Mouse (Mus musculus) Patski (cell line): ENCODE results near the gene Amigo2. TPM values are rescaled to one million over a fixed set of nuclear protein-coding genes. Genes with fewer than 3 reads are reported as not detected.

Experiments used
- ATAC-seq: fragments of 100-300 bp; one replicate; pipeline ENCODE4 v1.8.0; 2021
- CTCF ChIA-PET: fragments of 350-600 bp; sonication (Branson Sonifier 250); formaldehyde crosslinking; loops from one replicate; lab custom pipeline; 2022; ENCODE audit warnings: inconsistent platforms; lab: Charles Lee
- POLR2A ChIA-PET: fragments of 350-600 bp; sonication (Branson Sonifier 250); formaldehyde crosslinking; loops from one replicate; lab custom pipeline; 2022; ENCODE audit warnings: antibody characterized with exemption, inconsistent platforms; lab: Charles Lee
- DNase-seq: peaks from one replicate; pipeline ENCODE4 v3.0.0-alpha.2; 2011; ENCODE audit warnings: low read depth, low spot score
- H3K27me3 ChIP-seq: fragments of 371-371 bp; one replicate; pipeline ENCODE4 v1.5.1; 2021
- CTCF ChIP-seq: fragments of 100-300 bp; IDR thresholded peaks from one replicate; pipeline ENCODE4 v1.5.1; 2021
- in situ Hi-C: fragments of 300-500 bp; cut with MboI; formaldehyde crosslinking; loops from 3 replicates; pipeline ENCODE4 v1.11.1; 2018; ENCODE audit warnings: low pct_unique_long_range_greater_than_20kb, mixed read lengths
- polyA plus RNA-seq: library from polyadenylated mRNA; unstranded; gene quantifications from one replicate; pipeline ENCODE4 v1.2.3, GENCODE M21; 2021

The Amigo2 gene
- polyA plus RNA-seq, 1 experiment from 2014 or later = 4.5 TPM

DNA sequence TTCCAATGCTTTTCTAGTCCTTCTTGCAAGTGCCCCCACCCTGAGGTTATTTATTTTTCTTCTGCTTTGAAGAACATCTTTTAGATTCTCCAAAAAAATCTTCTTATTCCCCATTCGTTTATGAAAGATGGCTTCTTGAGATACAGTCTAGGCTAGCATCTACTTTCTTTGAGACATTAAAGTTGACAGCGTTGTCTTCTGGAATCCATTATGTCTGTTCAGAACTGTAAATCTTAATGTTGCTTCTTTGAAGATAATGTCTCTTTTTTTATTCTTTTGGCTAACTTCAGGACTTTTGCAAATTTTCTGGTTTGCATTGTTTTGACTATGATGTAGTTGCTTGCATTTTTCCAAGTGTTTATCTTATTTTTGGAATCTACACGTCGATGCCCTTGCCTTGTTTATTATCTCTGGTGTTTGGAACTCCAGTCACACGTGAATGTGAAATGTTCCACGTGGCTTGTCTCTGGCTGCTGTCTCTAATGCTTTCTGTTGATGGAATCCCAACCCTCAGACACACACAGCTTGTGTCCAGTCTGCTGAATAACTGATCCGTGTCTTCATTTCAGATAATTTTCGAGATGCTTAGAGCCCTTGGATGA, 20.1 kb upstream of the Amigo2 start:
- in situ Hi-C loops = no loop called here
- DNase-seq (no peak), ATAC-seq (no peak)
- no peaks in the 10 kb centered on the region for H3K27me3 ChIP-seq
- no peak for TF ChIP-seq CTCF
- ChIA-PET POLR2A (no interaction called here), CTCF (no interaction called here)

DNA sequence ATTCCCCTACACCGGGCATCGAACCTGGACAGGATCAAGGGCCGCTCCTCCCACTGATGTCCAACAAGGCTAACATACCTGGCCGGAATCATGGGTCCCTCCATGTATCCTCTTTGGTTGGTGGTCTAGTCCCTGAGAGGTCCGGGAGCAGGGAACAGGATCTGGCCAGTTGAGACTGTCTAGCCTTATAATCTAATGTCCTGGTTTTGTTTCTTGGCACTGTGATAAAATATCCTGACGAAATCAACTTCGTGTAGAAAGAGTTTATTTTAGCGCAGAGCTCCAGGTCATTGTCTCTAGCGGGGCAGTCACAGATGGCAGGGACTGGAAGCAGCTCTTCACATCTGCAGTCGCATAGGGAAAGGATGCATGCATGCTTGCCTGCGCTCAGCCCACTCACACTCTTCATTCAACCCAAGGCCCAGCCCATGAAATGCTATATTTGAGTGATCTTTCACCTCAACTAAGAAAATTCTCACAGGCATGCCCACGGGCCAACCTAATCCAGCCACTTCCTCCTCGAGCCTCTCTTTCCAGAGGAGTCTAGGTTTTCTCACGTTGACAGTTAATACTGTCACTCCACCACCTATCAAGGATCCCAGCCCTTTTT, 19.3 kb upstream of the Amigo2 start:
- H3K27me3 ChIP-seq = no peaks in the 10 kb centered on the region
- DNase-seq = no peak
- in situ Hi-C loops = no loop called here
- ChIA-PET POLR2A (no interaction called here), CTCF (no interaction called here)
- no peak for ATAC-seq
- no peak for TF ChIP-seq CTCF

DNA sequence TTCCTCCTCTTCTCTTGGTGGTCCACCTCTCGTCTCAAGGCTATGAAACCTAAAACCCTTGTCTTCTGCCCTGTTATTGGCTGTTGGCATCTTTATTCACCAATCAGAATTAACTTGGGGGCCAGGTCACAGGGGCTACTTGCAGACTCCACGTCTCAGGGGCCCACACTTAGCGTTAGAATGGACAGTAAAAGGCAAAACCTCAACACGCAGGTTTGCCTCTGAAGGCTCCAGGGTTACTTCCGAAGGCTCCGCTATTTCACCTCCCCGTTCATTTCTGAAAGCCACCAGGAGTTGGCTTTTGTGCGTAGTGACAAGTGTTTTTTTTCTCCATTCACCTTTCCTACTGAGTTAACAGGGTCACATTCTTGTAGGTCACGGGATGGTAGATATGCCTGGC, 15.2 kb upstream of the Amigo2 start:
- ATAC-seq (no peak), DNase-seq (no peak)
- no peaks in the 10 kb centered on the region for H3K27me3 ChIP-seq
- ChIA-PET POLR2A (no interaction called here), CTCF (no interaction called here)
- no peak for TF ChIP-seq CTCF
- in situ Hi-C loops = no loop called here

DNA sequence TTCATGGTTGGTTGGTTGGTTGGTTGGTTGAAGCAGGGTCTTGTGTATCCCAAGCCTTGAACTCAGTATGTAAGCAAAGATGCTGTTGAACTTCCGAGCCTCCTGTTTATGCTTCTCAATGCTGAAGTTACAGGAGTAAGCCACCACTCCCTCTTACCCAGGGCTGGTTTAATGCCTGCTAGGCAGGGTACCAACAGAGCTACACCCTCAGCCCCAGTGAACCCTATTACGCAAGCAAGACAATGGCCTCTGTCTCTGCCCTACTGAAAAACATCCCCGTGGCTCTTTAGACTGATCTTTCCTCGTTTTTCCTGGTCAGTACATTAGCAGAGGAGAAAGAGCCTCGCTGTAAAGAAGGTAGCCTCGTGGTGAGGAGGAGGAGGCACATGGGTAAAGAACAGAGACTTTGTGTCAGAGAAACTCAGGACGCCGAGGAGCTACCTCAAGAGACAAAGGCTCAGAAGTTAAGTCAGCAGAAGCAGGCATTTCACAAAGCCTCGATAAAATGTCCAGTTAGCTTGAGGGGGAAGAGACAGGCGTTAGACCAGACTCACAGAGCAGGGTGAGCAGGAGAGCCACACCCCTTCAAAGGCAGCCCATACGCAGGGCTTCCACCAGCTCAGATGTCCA, 13.0 kb upstream of the Amigo2 start:
- ChIA-PET CTCF (no interaction called here), POLR2A (no interaction called here)
- no peaks in the 10 kb centered on the region for H3K27me3 ChIP-seq
- TF ChIP-seq CTCF = no peak
- ATAC-seq = no peak
- DNase-seq = no peak
- in situ Hi-C loops = no loop called here

DNA sequence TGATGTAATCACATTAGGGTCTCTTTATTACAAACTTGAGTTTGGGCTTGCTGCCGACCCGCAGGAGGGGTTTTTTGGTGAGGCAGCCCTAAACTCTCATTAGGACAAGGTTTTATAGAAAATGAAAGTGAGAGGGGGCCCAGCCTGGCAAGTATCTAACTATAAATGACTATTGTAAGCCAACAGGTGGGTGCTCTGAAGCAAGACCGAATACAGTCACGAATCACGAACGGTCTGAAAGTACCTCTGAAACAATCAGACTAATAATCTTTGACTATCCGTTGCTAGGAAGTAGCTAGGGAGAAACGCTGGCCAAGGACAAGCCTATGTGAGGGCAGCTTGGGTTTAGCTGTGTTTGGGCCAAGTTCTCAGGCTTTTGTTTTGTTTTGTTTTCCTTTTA, 12.2 kb upstream of the Amigo2 start:
- POLR2A ChIA-PET = no interaction called here
- DNase-seq (no peak), ATAC-seq (no peak)
- CTCF ChIA-PET = no interaction called here
- TF ChIP-seq CTCF = no peak
- in situ Hi-C loops = no loop called here
- H3K27me3 ChIP-seq = no peaks in the 10 kb centered on the region

DNA sequence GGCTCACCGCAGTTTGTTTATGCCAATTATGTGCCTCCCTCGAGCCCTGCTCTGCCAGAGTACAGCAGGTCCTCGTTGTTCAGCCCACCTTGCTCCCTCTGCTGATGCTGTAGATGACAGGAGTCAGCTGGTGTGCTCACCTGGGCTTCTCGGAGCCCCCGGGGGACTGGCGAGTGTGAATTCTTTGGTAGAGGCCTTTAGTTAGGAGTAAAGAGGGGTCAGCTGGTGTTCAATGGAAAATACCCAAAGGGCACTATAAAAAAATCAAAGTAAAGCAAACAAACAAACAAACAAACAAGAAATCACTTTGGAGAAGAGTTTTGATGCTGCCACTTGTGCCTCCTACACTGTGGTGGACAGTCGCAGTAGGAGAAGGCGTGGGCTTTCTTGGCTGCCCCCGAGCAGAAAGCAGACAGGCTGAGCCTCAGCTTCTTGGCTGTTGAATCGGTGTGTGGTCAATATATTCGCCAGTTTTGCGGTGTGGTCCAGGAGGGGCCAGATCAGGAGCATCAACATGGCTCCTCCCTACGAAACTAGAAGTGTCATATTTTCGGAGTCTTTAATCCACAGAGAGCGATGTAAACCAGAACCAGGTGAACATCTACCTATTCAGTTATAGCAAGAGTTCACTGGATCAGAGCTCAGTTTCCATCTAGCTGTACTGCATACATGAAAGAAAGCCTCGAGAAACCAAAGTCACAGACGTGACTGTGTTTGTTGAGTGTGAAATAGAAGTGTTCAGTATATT, 11.6 kb upstream of the Amigo2 start:
- CTCF ChIA-PET = interaction anchor here (1.3 kb wide), 1 partner anchor 16 kb away, joined by 3 read pairs; no protein-coding TSS in a partner anchor

DNA sequence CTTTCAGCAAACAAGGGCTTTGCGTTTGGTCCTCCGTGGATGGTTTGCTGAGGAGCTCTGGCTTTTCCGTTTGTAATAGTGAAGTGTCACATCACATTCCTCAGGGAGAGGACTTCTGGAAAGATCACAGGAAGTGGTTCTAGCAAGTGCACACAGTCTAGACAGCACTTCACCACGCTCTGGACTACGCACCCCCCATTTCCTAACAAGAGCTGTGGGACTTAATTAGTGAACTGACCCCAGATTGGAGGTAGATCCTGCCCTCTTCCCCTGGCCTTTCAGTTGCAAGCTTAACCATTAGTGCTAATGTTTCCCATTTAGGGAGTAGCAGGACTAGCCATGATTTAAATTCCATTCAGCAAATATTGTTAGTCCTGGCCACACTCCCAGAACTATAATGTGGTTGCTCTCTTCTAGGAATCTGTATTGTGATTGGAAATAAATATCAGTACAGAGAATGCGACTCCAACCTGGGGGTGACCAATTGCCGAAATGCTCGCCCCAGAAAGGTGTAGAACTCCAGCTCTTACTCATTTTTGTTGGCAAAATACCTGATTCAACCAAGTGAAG, 10.2 kb upstream of the Amigo2 start:
- POLR2A ChIA-PET = no interaction called here
- TF ChIP-seq CTCF = no peak

More for the DNA sequence above, 11.6 kb upstream of the Amigo2 start:
- ATAC-seq (no peak), DNase-seq (no peak)
- in situ Hi-C loops = no loop called here
- H3K27me3 ChIP-seq = no peaks in the 10 kb centered on the region
- POLR2A ChIA-PET = interaction anchor here (0.6 kb wide), 1 partner anchor 690 kb away, joined by 6 read pairs; no protein-coding TSS in a partner anchor
- TF ChIP-seq CTCF = no peak

DNA sequence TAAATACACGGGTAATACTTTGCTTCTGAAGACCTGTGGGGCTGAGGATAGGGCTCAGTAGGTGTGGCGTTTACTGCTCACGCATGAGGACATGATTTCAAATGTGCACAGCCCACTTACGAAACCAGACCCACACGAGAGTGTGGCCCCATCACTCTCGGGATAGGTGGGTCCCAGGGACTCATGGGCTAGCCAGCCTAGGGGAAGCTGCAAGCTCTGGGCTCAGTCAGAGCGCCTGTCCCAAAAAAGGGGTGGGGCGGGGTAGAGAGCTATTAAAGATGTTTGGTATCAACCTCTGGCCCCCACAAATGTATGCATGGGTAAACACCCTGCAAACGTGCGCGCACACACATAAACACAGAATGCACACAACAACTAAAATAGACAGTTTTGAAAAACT, 9.3 kb upstream of the Amigo2 start:
- TF ChIP-seq CTCF = no peak
- ChIA-PET CTCF (no interaction called here), POLR2A (no interaction called here)
- in situ Hi-C loops = no loop called here
- DNase-seq = no peak
- ATAC-seq = no peak
- H3K27me3 ChIP-seq = no peaks in the 10 kb centered on the region

More for the DNA sequence above, 10.2 kb upstream of the Amigo2 start:
- in situ Hi-C loops = no loop called here
- ATAC-seq = no peak
- CTCF ChIA-PET = interaction anchor here (0.8 to 1.3 kb wide), 3 partner anchors 8 to 18 kb away, joined by 3 to 4 read pairs (median 3); no protein-coding TSS in a partner anchor
- DNase-seq = no peak
- H3K27me3 ChIP-seq = no peaks in the 10 kb centered on the region

DNA sequence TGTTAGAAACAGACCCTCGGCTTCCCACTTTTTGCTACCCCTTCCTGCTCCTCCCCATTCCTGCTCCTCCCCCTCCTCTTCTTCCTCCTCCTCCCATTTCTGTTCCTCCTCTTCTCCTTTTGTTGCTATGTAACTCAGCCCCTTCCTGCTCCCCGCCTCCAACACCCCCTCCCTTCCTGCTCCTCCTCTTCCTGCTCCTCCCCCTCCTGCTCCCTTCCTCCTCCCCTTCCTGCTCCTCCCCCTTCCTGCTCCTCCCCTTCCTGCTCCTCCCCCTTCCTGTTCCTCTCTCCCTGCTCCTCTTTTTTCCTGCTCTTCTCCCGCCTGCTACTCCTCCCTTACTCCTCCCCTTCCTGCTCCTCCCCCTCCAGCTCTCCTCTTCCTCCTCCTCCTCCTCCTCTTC, 8.7 kb upstream of the Amigo2 start:
- ChIA-PET POLR2A (interaction anchor here (0.6 kb wide), 1 partner anchor 112 kb away, joined by 3 read pairs; no protein-coding TSS in a partner anchor), CTCF (no interaction called here)
- DNase-seq (no peak), ATAC-seq (no peak)
- H3K27me3 ChIP-seq = no peaks in the 10 kb centered on the region
- TF ChIP-seq CTCF = no peak
- in situ Hi-C loops = no loop called here

DNA sequence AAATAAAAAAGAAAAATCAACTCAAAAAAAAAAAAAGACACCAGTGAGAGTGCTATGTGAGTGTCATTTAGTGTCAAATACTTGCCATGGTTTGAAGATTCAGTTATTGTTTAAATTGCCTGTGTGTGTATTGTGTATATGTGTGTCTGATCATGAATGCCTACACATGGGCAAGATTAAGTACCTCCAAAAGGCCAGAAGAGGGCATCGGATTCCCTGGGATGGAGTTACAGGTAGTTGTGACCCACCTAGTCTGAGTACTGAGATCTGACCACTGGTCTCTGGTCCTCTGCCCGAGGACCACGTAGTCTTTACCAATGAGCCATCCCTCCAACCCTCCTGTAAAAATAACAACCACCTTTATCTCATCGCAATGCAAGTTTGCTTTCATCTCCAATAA, 7.3 kb upstream of the Amigo2 start:
- TF ChIP-seq CTCF = peak; percentile 48
- in situ Hi-C loops = no loop called here

More for the DNA sequence above, 7.3 kb upstream of the Amigo2 start:
- ATAC-seq = no peak
- no peak for DNase-seq
- no peaks in the 10 kb centered on the region for H3K27me3 ChIP-seq
- ChIA-PET POLR2A (no interaction called here), CTCF (interaction anchor here (1.4 kb wide), 1 partner anchor 20 kb away, joined by 3 read pairs; no protein-coding TSS in a partner anchor)
